Mouse (Mus musculus): Measurements from ENCODE around the gene Ppp3ca.

DNA sequence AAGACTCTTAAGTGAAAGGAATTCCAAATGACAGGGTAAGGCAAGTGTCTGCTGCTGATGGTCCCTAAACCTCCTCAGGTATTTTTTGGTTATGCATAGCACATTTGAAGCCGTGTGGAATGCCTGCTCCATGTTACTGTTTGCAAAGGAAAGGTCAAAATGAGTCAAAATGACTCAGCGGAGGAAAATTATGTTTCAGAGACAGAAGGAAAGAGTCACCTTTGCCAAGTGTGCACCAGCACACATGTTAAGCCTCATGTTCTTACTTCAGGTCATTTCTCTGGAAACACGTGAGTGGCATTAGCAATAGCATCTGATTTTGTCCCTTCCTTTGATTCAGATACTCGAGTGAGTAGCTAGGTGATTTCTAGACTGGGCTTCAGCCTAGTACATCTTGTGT is 186.1 kb downstream of the Ppp3ca start:
- no peak for TF ChIP-seq EP300 (IDR thresholded peaks at IDR 0.05; ENCODE audit: low read length)
- no peak for TF ChIP-seq SMC3 (IDR thresholded peaks at IDR 0.05; ENCODE audit: low read depth, low read length)
- TF ChIP-seq RAD21 (IDR thresholded peaks at IDR 0.05; ENCODE audit: low read depth, low read length) = no peak
- no peak for TF ChIP-seq CTCF (conservative IDR thresholded peaks at IDR 0.05 in 1 of 2, IDR thresholded peaks at IDR 0.05 in 1 of 2; ENCODE audit: low read depth in 2 of 2, low read length in 2 of 2)
- TF ChIP-seq NELFE (IDR thresholded peaks at IDR 0.05; ENCODE audit: low read depth, low read length) = no peak
- TF ChIP-seq ELF1 (IDR thresholded peaks at IDR 0.05; ENCODE audit: low read depth, low read length) = no peak
- TF ChIP-seq IRF4 (IDR thresholded peaks at IDR 0.05; ENCODE audit: low read depth, low read length) = no peak
- no peak for TF ChIP-seq CHD1 (IDR thresholded peaks at IDR 0.05; ENCODE audit: low read depth, low read length)

Measured in CH12.LX (cell line).